Mouse (Mus musculus): ENCODE measurements around the gene Armc8. TPM values are rescaled to one million over a fixed set of nuclear protein-coding genes. Genes with fewer than 3 reads are reported as not detected.
A peak's percentile ranks its signal among the peaks of the same experiment; 100 is the strongest.

The Armc8 gene
- polyA plus RNA-seq, 1 experiment: 10.9 TPM

GRCm38 (mm10) chr9:99458529-99459208 is 110.0 kb downstream of the Armc8 start:
- H3K4me1 ChIP-seq (ENCODE audit: control insufficient read depth, insufficient read depth, low read length): no peaks in the 10 kb centered on the region
- H3K4me3 ChIP-seq (replicated peaks; ENCODE audit: extremely low read depth, low read depth, low read length): no peak overlapping the region
- WGBS: 39% methylated on average over 12 of the region's 12 CpGs
- DNase-seq: peak; percentile 64
- TF ChIP-seq POLR2A (IDR thresholded peaks at IDR 0.05; ENCODE audit: borderline replicate concordance, extremely low read depth, low read depth, low read length) (no peak), CTCF (IDR thresholded peaks at IDR 0.05; ENCODE audit: insufficient read depth, low read length) (peak; percentile 68)

- Histone ChIP-seq H3K4me3 (replicated peaks; ENCODE audit: extremely low read depth, low read depth, low read length) (no peak overlapping the region), H3K4me1 (ENCODE audit: control insufficient read depth, insufficient read depth, low read length) (no peaks in the 10 kb centered on the region)
- no peak for DNase-seq
- TF ChIP-seq CTCF (IDR thresholded peaks at IDR 0.05; ENCODE audit: insufficient read depth, low read length): no peak
- no peak for TF ChIP-seq POLR2A (IDR thresholded peaks at IDR 0.05; ENCODE audit: borderline replicate concordance, extremely low read depth, low read depth, low read length)
- WGBS: 78% methylated on average over 4 of the region's 4 CpGs
Observed at GRCm38 (mm10) chr9:99454211-99454610, 114.5 kb downstream of the Armc8 start.

GRCm38 (mm10) chr9:99451161-99451560 is 117.5 kb downstream of the Armc8 start, which contains the start of gene Nme9:
Nme9 (plus strand) TSS chr9:99451475.
- Histone ChIP-seq H3K4me3 (replicated peaks; ENCODE audit: extremely low read depth, low read depth, low read length) (no peak within 1 kb of the TSS), H3K4me1 (ENCODE audit: control insufficient read depth, insufficient read depth, low read length) (no peaks in the 10 kb centered on the region)
- WGBS: 9% methylated on average over 14 of the region's 14 CpGs
- TF ChIP-seq POLR2A (IDR thresholded peaks at IDR 0.05; ENCODE audit: borderline replicate concordance, extremely low read depth, low read depth, low read length) (no peak), CTCF (IDR thresholded peaks at IDR 0.05; ENCODE audit: insufficient read depth, low read length) (no peak)
- no peak for DNase-seq

- no peak for DNase-seq
- Histone ChIP-seq H3K4me3 (replicated peaks; ENCODE audit: extremely low read depth, low read depth, low read length) (no peak overlapping the region), H3K4me1 (ENCODE audit: control insufficient read depth, insufficient read depth, low read length) (no peaks in the 10 kb centered on the region)
- TF ChIP-seq POLR2A (IDR thresholded peaks at IDR 0.05; ENCODE audit: borderline replicate concordance, extremely low read depth, low read depth, low read length): no peak
- peak; percentile 43 for TF ChIP-seq CTCF (IDR thresholded peaks at IDR 0.05; ENCODE audit: insufficient read depth, low read length)
- 37% methylated on average over 9 of the region's 9 CpGs for WGBS
Observed at GRCm38 (mm10) chr9:99449886-99450647, 118.6 kb downstream of the Armc8 start.

GRCm38 (mm10) chr9:99447323-99447722 is 121.4 kb downstream of the Armc8 start:
- no peak for DNase-seq
- WGBS: 54% methylated on average over 3 of the region's 3 CpGs
- no peaks in the 10 kb centered on the region for H3K4me1 ChIP-seq (ENCODE audit: control insufficient read depth, insufficient read depth, low read length)
- no peak for TF ChIP-seq POLR2A (IDR thresholded peaks at IDR 0.05; ENCODE audit: borderline replicate concordance, extremely low read depth, low read depth, low read length)
- no peak for TF ChIP-seq CTCF (IDR thresholded peaks at IDR 0.05; ENCODE audit: insufficient read depth, low read length)
- no peak overlapping the region for H3K4me3 ChIP-seq (replicated peaks; ENCODE audit: extremely low read depth, low read depth, low read length)

- DNase-seq: no peak
- TF ChIP-seq CTCF (IDR thresholded peaks at IDR 0.05; ENCODE audit: insufficient read depth, low read length): no peak
- TF ChIP-seq POLR2A (IDR thresholded peaks at IDR 0.05; ENCODE audit: borderline replicate concordance, extremely low read depth, low read depth, low read length): no peak
- H3K4me1 ChIP-seq (ENCODE audit: control insufficient read depth, insufficient read depth, low read length): no peaks in the 10 kb centered on the region
- no peak overlapping the region for H3K4me3 ChIP-seq (replicated peaks; ENCODE audit: extremely low read depth, low read depth, low read length)
Observed at GRCm38 (mm10) chr9:99446259-99446658, 122.4 kb downstream of the Armc8 start.

GRCm38 (mm10) chr9:99444590-99445178 is 124.0 kb downstream of the Armc8 start:
- Histone ChIP-seq H3K4me1 (ENCODE audit: control insufficient read depth, insufficient read depth, low read length) (no peaks in the 10 kb centered on the region), H3K4me3 (replicated peaks; ENCODE audit: extremely low read depth, low read depth, low read length) (no peak overlapping the region)
- no peak for DNase-seq
- 28% methylated on average over 8 of the region's 8 CpGs for WGBS
- TF ChIP-seq POLR2A (IDR thresholded peaks at IDR 0.05; ENCODE audit: borderline replicate concordance, extremely low read depth, low read depth, low read length) (no peak), CTCF (IDR thresholded peaks at IDR 0.05; ENCODE audit: insufficient read depth, low read length) (peak; percentile 42)

GRCm38 (mm10) chr9:99441647-99442433 is 126.9 kb downstream of the Armc8 start:
- TF ChIP-seq CTCF (IDR thresholded peaks at IDR 0.05; ENCODE audit: insufficient read depth, low read length) (no peak), POLR2A (IDR thresholded peaks at IDR 0.05; ENCODE audit: borderline replicate concordance, extremely low read depth, low read depth, low read length) (no peak)
- WGBS: 80% methylated on average over 4 of the region's 4 CpGs
- Histone ChIP-seq H3K4me1 (ENCODE audit: control insufficient read depth, insufficient read depth, low read length) (0 out of 2 replicates have a peak, but pooled peaks cover 2% of the 10 kb centered on the region), H3K4me3 (replicated peaks; ENCODE audit: extremely low read depth, low read depth, low read length) (no peak overlapping the region)
- DNase-seq: no peak

- TF ChIP-seq CTCF (IDR thresholded peaks at IDR 0.05; ENCODE audit: insufficient read depth, low read length) (no peak), POLR2A (IDR thresholded peaks at IDR 0.05; ENCODE audit: borderline replicate concordance, extremely low read depth, low read depth, low read length) (no peak)
- WGBS: 82% methylated on average over 5 of the region's 5 CpGs
- no peak for DNase-seq
- 0 out of 2 replicates have a peak, but pooled peaks cover 2% of the 10 kb centered on the region for H3K4me1 ChIP-seq (ENCODE audit: control insufficient read depth, insufficient read depth, low read length)
- no peak overlapping the region for H3K4me3 ChIP-seq (replicated peaks; ENCODE audit: extremely low read depth, low read depth, low read length)
Observed at GRCm38 (mm10) chr9:99440941-99441340, 127.8 kb downstream of the Armc8 start.
